Mouse (Mus musculus): Measurements from ENCODE around the gene Prdx5. TPM values are rescaled to one million over a fixed set of nuclear protein-coding genes. Genes with fewer than 3 reads are reported as not detected.

The Prdx5 gene
- total RNA-seq, 1 experiment from 2014 or later: 282 TPM

DNA sequence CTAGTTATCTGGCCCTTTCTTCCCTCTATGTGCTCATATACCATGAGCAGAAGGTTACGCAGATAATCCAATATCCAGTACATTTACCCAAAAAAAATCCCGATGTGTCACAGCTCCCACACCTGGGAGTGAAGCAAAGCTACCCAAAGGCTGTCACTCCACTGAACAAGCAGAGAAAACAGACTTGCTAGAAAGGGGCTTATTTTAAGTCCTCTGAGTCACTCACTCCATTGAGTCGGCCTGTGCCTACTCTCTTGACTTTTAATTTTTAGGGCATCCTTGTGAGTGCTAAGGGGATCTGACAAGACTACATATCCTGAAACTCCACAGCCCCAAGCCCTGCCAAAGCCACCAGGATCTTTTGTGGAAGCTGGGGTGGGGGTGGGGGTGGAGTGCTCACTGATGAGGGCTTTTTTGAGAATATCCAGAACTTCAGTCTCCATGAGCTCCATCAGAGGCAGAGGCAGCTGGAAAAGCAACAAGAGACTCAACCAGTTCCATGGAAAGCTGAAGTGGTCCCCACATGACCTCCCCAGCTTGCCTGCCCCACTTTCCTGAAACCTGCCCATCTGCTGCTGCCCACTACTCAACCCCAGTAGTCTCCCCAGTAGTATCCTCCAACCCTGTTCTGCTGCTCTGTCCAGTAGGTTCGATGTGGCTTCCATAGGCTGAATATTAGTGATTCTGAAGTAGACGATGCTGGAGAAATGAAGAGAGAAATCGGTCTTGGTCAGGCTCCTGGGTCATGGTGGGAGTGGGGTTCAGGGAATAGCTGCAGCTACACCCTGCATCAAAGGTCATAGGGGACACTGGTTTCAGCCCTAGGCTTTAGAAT lies 13.2 kb upstream of the Prdx5 start:
- no peak for ATAC-seq (replicated peaks in 1 of 2; ENCODE audit: insufficient read depth in 1 of 2, low FRiP score in 2 of 2, low TSS enrichment in 1 of 2, low read depth in 1 of 2, poor library complexity in 2 of 2, severe bottlenecking in 2 of 2)

DNA sequence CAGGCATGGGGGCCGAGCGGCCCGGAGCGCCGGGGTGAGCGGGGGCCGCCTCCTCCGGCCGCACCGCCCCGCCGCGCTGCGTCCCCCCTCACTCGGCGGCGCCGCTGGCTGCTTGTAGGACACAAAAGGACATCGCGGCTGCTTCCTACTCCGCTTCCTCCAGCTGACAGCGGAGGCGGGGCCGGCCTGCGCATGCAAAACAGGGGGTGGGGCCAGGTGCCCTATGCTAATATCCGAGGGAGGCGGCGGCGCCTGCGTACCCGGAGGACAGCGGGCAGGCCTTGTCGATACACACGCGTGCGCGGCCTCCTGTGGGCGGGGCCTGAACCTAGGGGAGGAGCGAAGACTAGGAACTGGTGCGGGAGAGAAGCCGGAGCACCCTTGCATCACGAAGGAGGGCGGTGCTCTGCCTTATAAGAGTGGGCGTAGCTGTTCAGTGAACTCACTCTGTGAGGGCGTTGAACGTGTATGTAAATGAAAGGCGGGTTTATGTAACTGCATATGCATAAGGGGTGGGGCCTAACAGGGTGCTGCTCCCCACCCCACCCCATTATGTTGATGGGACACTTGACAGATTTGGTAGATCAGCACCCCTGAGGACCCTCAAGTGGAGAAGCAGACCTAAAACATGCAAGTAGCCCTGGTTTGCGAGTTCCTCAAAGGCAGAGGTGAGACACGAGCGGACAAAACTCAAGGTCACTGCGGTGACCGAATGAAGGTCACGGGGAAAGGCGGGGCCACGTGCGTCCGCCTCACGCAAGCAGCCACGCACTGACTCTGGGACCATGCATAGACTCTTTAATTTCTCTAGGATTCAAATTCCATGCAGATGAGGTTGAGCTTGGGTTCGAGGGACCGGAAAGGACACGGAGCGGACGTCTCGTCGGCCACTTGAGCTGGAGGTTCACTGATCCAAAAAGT lies 12.0 kb upstream of the Prdx5 start, which contains the start of gene Esrra:
Gene Esrra, minus strand, starts transcription at position 167 of the 921 bp plus-strand sequence.
- ATAC-seq (replicated peaks in 1 of 2; ENCODE audit: insufficient read depth in 1 of 2, low FRiP score in 2 of 2, low TSS enrichment in 1 of 2, low read depth in 1 of 2, poor library complexity in 2 of 2, severe bottlenecking in 2 of 2): peak; percentile 91 to 93

DNA sequence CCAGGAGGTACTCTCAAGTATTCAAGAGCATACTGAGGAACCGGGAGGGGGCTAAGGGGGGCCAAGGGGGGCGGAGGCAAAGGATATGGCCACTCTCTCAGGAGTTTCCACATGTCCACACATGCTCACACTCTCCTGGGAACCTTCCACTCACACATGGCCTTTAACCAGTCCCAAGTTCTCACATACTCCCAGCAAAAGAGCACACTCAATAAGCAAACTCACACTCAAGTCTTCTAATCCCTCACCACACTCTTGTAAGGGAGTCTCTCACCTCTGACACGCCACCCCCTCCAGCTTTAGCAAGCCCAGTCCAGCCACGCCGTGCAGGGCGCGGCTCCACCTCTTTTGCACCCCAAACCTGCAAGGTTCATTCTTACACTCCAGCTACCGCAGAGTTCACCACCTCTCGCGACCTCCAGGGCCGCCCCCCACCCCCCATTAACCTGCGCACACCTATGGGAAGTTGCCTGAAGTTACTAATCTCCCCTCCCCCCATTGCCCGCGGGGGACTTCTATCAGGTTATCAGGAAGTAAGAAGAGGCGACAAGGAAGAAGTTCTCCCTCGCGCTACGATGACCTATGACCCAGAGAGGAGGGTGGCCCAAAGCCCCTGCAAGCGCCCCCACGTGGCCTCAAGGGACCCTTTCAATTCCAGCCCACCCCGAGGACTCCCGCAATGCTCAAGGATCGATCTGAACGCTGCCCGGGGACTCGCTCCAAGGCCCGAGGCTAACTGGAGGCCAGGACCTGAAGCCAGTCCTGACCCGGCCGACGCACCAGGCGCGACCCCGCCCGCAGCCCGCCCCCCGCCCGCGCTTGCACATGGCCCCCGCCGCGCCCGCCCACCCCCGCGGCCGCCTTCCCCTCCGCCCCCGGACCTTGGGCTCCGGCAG lies 11.1 kb upstream of the Prdx5 start:
- ATAC-seq (replicated peaks in 1 of 2; ENCODE audit: insufficient read depth in 1 of 2, low FRiP score in 2 of 2, low TSS enrichment in 1 of 2, low read depth in 1 of 2, poor library complexity in 2 of 2, severe bottlenecking in 2 of 2): no peak

DNA sequence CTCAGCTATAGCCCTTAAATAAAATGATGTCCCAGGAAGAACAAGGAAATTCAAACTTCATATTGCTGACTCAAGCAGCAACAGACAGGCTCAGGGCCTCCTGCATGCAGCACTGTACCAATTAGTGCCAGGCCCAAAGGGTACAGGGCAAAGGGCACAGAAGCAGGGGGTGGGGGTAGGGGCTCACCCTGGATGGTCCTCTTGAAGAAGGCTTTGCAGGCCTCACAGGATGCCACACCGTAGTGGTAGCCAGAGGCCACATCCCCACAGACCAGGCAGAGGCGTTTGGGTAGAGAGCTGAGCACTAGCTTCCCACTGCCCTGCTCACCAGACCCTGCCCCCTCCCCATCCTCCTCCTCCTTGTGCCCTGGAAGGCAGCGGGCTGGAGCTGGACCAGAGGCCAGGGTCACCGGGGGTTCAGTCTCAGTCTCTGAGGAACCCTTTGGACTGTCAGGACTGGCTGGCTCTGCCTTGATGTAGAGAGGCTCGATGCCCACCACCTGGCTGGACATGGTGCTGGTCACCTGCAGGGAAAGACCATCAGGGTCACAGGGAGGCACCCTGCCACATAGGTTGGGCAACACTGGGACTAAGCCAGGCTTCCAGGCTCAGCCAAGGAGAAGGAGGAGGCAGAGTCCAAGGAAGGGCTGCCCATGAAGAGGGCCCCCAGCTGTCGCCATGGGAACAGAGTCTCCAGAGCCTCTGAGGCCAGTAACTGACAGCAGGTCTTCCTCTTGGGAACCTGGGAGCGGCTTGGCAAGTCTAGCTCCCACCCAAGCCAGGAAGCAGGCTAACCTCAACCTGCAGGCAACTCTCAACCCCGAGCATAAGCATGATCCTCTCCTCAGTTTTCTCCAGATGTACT lies 10.2 kb upstream of the Prdx5 start:
- no peak for ATAC-seq (replicated peaks in 1 of 2; ENCODE audit: insufficient read depth in 1 of 2, low FRiP score in 2 of 2, low TSS enrichment in 1 of 2, low read depth in 1 of 2, poor library complexity in 2 of 2, severe bottlenecking in 2 of 2)

DNA sequence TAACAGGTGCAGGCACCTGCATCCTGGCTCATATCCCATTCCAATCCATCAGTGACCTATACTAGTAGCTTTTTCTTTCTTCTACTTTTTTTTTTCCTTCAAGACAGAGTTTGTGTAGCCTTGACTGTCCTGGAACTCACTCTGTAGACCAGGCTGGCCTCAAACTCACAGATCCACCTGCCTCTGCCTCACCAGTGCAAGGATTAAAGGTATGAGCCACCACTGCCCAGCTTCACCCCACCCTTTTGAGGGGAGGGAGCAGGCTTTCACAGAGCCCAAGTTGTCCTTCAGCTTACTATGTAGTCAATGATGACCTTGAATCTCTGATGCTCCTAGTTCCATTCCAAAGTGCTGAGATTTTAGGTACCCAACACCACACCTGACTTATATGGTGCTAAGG lies 9.5 kb upstream of the Prdx5 start:
- ATAC-seq (replicated peaks in 1 of 2; ENCODE audit: insufficient read depth in 1 of 2, low FRiP score in 2 of 2, low TSS enrichment in 1 of 2, low read depth in 1 of 2, poor library complexity in 2 of 2, severe bottlenecking in 2 of 2): no peak

DNA sequence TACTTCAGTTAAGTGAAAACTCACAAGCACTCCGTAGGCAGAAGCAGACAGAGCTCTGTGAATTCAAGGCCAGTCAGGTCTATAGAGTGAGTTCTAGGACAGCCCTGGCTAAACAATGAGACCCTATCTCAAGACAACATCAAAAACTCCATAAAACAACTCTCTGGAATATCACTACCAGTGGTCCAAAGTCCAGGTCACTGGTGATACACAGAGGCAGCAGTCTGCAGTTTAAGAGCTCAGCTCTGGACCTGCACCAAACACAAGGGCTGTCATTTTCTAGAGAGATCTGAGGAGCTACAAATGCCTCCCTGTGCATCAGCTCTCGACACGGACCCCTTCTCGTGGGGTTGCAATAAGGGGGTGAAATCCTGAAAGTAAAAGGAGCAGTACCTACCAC lies 8.4 kb upstream of the Prdx5 start:
- no peak for ATAC-seq (replicated peaks in 1 of 2; ENCODE audit: insufficient read depth in 1 of 2, low FRiP score in 2 of 2, low TSS enrichment in 1 of 2, low read depth in 1 of 2, poor library complexity in 2 of 2, severe bottlenecking in 2 of 2)

DNA sequence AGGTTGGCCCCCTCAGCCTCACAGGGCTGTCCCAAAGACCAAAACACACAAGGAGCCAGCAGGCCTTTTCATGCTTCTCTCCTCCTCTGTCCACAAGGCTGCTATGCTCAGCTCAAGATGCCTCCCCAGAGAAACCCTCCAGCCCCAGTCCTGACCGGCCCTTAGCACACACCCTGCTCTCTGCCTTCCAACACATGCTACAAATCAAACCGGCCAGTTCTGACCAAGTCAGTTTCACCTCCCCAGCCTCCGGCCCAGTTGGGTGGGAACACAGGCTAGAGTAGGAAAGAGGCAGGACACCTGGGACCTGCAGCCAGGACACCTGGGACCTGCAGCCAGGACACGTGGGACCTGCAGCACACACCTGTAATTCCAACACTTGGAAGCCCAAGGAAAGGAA lies 6.6 kb upstream of the Prdx5 start:
- ATAC-seq (replicated peaks in 1 of 2; ENCODE audit: insufficient read depth in 1 of 2, low FRiP score in 2 of 2, low TSS enrichment in 1 of 2, low read depth in 1 of 2, poor library complexity in 2 of 2, severe bottlenecking in 2 of 2): no peak

DNA sequence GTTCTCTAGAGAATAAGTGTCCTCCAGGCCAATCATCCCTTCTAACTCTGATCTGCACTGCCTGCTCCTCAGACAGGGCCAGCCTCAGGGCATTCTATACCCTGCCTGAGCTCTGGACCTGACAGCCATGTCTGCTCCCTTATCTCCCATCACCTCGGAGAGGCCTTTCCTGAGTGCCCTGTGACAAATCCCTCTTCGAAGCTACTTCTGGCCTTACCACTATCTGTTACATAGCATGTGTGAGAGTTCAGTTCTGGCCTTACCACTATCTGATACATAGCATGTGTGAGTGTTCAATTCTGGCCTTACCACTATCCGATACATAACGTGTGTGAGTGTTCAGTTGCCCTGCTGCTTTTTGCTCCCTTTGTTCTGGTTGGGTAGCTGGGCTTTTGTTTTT lies 5.4 kb upstream of the Prdx5 start:
- ATAC-seq (replicated peaks in 1 of 2; ENCODE audit: insufficient read depth in 1 of 2, low FRiP score in 2 of 2, low TSS enrichment in 1 of 2, low read depth in 1 of 2, poor library complexity in 2 of 2, severe bottlenecking in 2 of 2): no peak

DNA sequence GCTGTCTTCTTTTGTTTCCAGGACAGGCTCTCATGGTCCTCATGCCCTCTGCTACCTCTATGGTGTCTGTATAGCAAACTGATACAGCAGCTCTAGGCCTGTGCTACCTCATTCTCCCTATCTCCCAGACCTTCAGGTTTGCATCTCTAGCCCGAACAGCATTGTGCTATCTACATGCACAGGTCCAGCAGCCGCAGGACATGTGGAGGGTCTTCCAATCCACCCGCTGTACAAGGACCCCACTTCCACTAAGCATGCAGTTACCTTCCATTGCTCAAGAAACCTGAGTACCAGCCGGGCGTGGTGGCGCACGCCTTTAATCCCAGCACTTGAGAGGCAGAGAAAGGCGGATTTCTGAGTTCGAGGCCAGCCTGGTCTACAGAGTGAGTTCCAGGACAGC lies 4.6 kb upstream of the Prdx5 start:
- ATAC-seq (replicated peaks in 1 of 2; ENCODE audit: insufficient read depth in 1 of 2, low FRiP score in 2 of 2, low TSS enrichment in 1 of 2, low read depth in 1 of 2, poor library complexity in 2 of 2, severe bottlenecking in 2 of 2): no peak

DNA sequence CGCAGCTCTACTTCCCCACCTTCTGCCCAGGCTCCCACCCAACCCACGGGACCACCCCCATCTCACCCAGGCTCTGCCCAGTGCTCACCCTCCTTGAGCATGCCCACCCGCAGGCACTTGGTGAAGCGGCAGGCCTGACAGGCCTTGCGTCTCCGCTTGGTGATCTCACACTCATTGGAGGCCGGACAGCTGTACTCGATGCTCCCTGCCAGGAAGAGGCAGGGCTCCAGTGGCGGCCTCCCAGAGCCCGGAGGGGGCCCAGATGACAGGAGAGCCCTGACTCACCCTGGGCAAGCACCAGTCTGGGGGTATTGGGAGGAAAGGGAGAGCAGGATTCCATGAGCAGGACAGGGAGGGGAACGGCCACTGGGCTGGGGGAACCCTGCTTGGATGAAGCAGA lies 4.1 kb upstream of the Prdx5 start:
- no peak for ATAC-seq (replicated peaks in 1 of 2; ENCODE audit: insufficient read depth in 1 of 2, low FRiP score in 2 of 2, low TSS enrichment in 1 of 2, low read depth in 1 of 2, poor library complexity in 2 of 2, severe bottlenecking in 2 of 2)

DNA sequence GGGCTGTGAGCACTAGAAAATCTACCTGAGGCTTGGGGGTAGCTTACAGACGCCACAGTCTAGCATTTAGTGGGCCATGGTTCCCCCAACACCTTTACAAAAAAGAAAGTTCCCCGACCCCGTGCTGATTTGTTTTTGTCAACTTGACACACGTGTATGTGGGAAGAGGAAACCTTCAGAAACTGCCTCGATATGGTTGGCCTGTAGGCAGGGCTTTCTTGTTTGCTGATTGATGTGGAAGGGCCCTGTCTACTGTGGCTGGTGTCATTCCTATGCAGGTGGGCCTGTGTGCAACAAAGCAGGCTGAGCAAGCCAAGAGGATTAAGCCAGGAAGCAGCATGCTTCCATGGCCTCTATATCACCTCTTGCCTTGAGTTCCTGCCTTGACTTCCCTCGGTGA lies 3.1 kb upstream of the Prdx5 start:
- ATAC-seq (replicated peaks in 1 of 2; ENCODE audit: insufficient read depth in 1 of 2, low FRiP score in 2 of 2, low TSS enrichment in 1 of 2, low read depth in 1 of 2, poor library complexity in 2 of 2, severe bottlenecking in 2 of 2): no peak

DNA sequence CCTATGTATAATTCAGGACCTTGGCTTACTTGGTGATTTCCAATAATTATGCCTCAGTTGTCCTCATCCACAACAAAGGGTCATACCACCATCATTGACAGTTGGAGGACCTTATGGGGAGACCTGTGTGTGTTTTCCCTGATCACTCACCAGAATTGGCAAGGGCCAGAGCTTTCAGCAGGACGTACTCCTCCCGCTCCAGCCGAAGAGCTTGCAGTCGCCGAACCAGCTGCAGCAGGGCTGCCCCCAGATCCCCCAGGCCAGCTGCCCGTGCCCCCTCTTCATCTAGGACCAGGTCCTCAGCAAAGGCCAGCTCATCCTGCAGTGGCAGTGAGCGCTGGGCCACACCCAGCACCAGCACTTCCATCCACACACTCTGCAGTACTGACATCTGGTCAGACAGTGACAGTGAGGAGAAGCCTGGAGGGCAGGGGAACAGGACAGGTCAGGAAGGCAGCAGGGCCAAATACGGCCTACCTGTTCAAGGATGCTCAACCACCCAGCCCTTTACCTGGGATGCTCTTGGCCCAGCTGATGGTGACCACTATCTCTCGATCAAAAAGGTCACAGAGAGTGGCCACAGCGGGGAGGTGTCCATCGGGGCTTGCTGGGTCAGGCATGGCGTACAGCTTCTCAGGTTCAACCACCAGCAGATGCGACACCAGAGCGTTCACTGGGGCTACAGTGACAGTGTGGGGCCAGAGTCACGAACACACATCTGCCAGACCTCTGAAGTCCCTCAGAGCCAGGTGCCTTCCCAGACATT lies 2.5 kb upstream of the Prdx5 start:
- no peak for ATAC-seq (replicated peaks in 1 of 2; ENCODE audit: insufficient read depth in 1 of 2, low FRiP score in 2 of 2, low TSS enrichment in 1 of 2, low read depth in 1 of 2, poor library complexity in 2 of 2, severe bottlenecking in 2 of 2)

DNA sequence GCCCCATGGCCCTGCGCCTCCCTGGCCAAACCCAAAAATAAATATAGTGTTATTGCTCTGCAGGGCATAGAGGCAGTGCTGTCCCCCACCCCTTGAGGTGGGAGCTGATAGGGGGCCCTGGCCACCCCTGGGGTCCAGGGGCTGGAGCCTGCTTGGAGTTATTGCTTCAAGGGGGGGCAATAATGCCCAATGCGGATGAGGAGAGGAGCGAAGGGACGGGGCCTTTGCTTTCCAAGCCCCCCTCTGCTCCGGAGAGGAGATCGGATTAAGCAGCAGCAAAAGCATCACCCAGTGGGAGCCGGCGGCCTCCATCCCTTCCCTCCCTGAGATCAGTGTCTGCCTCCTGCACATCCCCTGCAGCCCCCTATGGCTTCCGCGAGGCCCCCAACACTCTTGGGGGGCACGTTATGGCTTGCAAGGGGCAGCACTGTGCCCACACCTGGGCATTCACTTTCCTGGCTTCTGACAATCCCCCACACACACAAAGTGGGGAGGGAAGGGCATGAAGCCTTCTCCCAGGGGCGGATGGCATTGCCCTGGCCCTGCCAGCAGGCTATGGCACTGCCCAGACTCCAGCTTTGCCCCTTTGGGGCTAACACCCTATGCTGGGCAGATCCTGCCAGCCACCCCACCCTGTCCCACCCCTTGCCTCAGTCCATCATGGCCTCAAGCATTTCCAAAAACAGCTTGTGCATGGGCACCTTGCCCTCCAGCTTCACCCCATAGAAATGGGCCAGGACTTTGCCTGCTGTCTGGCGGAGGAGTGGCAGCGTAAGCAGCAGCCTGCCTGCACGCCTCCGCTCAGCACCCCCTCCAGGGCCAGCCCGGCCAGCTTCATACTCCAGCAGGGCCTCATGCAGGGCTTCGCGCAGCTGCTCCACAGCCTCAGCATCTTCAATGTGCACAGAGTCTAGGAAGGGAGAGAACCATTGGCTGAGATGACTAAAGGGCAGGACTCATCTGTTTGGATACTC lies 1.5 kb upstream of the Prdx5 start:
- ATAC-seq (replicated peaks in 1 of 2; ENCODE audit: insufficient read depth in 1 of 2, low FRiP score in 2 of 2, low TSS enrichment in 1 of 2, low read depth in 1 of 2, poor library complexity in 2 of 2, severe bottlenecking in 2 of 2): no peak

DNA sequence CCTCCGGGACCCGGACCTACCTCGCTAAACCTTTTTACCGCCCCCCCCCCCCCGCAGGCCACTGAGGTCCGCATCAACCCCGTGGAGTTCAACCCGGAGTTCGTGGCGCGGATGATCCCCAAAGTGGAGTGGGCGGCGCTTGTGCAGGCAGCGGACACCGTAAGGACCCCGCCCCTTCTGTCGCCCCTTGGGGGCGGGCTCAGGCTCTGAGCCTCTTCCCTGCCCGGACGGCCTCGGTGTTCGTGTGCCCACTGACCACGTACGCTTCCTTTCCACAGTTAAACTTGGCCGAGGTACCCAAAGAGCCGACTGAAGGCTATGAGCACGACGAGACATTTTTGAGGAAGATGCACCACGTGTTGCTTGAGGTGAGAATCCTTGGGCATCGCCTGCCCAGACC lies 400 bp upstream of the Prdx5 start:
- peak; percentile 29 to 43; a peak in 3 of 4 replicates for ATAC-seq (replicated peaks in 1 of 2; ENCODE audit: insufficient read depth in 1 of 2, low FRiP score in 2 of 2, low TSS enrichment in 1 of 2, low read depth in 1 of 2, poor library complexity in 2 of 2, severe bottlenecking in 2 of 2)

DNA sequence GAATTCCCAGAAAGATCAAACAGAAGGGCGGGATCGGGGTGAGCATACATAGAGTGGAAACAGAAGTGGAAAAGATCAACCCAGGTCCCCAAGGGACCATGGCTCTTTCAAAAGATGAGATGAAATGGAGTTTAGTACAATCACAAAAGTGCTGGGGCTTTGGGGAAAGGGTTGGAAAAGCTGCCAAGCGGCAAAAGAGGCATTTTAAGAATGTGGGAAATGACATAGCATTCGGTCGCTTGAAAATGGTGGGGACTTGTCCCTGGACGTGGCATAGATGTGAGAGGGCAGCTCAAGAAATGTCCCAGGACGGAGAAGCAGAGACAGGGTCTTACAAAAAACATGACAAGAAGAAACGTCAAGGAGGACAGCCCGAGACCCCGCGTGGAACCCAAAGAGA lies 885 bp downstream of the Prdx5 start:
- no peak for ATAC-seq (replicated peaks in 1 of 2; ENCODE audit: insufficient read depth in 1 of 2, low FRiP score in 2 of 2, low TSS enrichment in 1 of 2, low read depth in 1 of 2, poor library complexity in 2 of 2, severe bottlenecking in 2 of 2)
